Mouse (Mus musculus) intestine, embryonic 14.5 days (tissue): ENCODE measurements around the gene Mrps12. TPM values are rescaled to one million over a fixed set of nuclear protein-coding genes. Genes with fewer than 3 reads are reported as not detected.

ENCODE experiments used
- ATAC-seq: fragments of 200-750 bp; cut with Nextera tagmentation; replicated peaks from 2 replicates; pipeline ENCODE4 v1.8.0; 2017; ENCODE audit warnings: low read depth, moderate number of reproducible peaks, moderate TSS enrichment, moderate library complexity; ENCODE audit not compliant: low FRiP score, low TSS enrichment
- DNase-seq: peaks from one replicate; pipeline ENCODE4 v3.0.0-alpha.2; 2018; ENCODE audit warnings: low spot score
- H3K27ac ChIP-seq: fragments of 300-500 bp; sonication (generic); 2 replicates; pipeline ENCODE4 v1.5.1; 2014; ENCODE audit warnings: low read depth, mild to moderate bottlenecking, control low read depth
- H3K27me3 ChIP-seq: fragments of 300-500 bp; sonication (generic); replicated peaks from 2 replicates; pipeline ENCODE4 v1.6.1; 2014; ENCODE audit warnings: low read length, control low read depth; ENCODE audit not compliant: control insufficient read depth, insufficient read depth
- H3K36me3 ChIP-seq: fragments of 300-500 bp; sonication (generic); 2 replicates; pipeline ENCODE4 v1.6.1; 2014; ENCODE audit warnings: low read length, control low read depth; ENCODE audit not compliant: control insufficient read depth, insufficient read depth
- H3K4me1 ChIP-seq: fragments of 300-500 bp; sonication (generic); replicated peaks from 2 replicates; pipeline ENCODE4 v1.6.1; 2014; ENCODE audit warnings: low read length, control low read depth, mixed read lengths; ENCODE audit not compliant: control insufficient read depth, insufficient read depth
- H3K4me2 ChIP-seq: fragments of 300-500 bp; sonication (generic); 2 replicates; pipeline ENCODE4 v1.6.1; 2014; ENCODE audit warnings: low read length
- H3K4me3 ChIP-seq: fragments of 300-500 bp; sonication (generic); 2 replicates; pipeline ENCODE4 v1.5.1; 2014; ENCODE audit warnings: low read depth, low read length, control low read depth, mixed read lengths
- H3K9ac ChIP-seq: fragments of 300-500 bp; sonication (generic); 2 replicates; pipeline ENCODE4 v1.6.1; 2014; ENCODE audit warnings: mild to moderate bottlenecking, low read length
- H3K9me3 ChIP-seq: fragments of 300-500 bp; sonication (generic); 2 replicates; pipeline ENCODE4 v1.6.1; 2016; ENCODE audit warnings: low read length, control low read depth; ENCODE audit not compliant: control insufficient read depth
- WGBS: fragments of 180-500 bp; shearing (Covaris S2); extraction: QIAGEN DNeasy Blood & Tissue Kit; methylation state at CpG from one replicate; pipeline ENCODE4 v1.1.7; 2014; 5-methylcytosine and 5-hydroxymethylcytosine counted together
- polyA plus RNA-seq: library from polyadenylated mRNA; unstranded; fragments of >200 nt; fragmentation: Nextera tagmentation; extraction: Ambion mirVana; gene quantifications from 2 replicates; pipeline ENCODE4 v1.2.1, GENCODE M21; 2014

The Mrps12 gene
- polyA plus RNA-seq, 1 experiment from 2014 or later, result 152 TPM

DNA sequence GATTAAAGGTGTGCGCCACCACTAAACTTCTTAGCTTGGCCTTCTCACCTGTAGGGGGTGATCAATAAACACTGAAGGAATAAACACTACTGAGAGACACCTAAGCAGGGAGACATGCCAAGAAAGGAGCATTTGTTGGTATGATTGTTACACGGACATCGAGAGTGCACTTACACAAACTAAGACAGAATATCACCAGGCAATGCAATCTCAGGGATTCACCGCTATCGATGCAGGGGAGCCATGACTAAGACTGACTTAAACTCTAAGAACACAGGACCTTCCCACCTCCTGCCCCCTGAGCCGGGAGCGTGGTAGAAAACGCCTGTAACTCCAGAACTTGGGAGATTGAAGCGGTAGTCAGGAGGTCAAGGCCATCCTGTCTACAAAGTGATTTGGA lies 671 bp downstream of the Mrps12 start:
- peak overlapping the region; percentile 93 for H3K4me2 ChIP-seq
- peak overlapping the region; percentile 80 for H3K9ac ChIP-seq
- no peak for DNase-seq
- no peaks in the 10 kb centered on the region for H3K27me3 ChIP-seq
- peak overlapping the region; percentile 81; the same call in 1 of the 2 replicates for H3K27ac ChIP-seq
- WGBS, result 33% methylated on average over 9 of the region's 9 CpGs
- no peak for ATAC-seq
- peak overlapping the region; percentile 81 for H3K4me3 ChIP-seq
- H3K36me3 ChIP-seq, result peaks cover 35% of the 10 kb centered on the region
- H3K9me3 ChIP-seq, result 0 out of 2 replicates have a peak, but pooled peaks cover 2% of the 10 kb centered on the region
- peaks cover 12% of the 10 kb centered on the region for H3K4me1 ChIP-seq

DNA sequence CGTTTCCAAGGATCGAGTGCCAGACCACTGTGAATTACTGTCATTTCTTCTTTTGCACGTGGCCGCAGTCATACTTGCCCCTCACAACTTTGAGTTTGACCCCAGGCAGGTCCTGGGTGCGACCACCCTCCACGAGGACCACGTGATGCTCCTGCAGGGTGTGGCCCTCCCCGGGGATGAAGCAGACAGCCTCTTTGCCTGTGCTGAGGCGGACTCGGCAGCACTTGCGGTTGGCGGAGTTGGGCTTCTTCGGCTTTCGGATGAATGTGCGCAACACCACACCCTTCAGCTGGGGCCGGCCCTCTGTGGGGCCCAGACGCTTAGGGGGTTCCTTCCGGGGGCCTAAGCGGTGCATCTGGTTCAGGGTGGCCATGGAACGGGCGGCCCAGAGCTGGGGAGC lies 1.8 kb downstream of the Mrps12 start:
- 94% methylated on average over 21 of the region's 21 CpGs for WGBS
- H3K4me1 ChIP-seq, result peaks cover 12% of the 10 kb centered on the region
- H3K4me2 ChIP-seq, result no peak overlapping the region
- no peak overlapping the region for H3K9ac ChIP-seq
- H3K27ac ChIP-seq, result no peak overlapping the region
- H3K4me3 ChIP-seq, result no peak overlapping the region
- H3K27me3 ChIP-seq, result no peaks in the 10 kb centered on the region
- H3K36me3 ChIP-seq, result peaks cover 23% of the 10 kb centered on the region
- ATAC-seq (no peak), DNase-seq (no peak)
- H3K9me3 ChIP-seq, result 0 out of 2 replicates have a peak, but pooled peaks cover 2% of the 10 kb centered on the region

- no peak for DNase-seq
- Histone ChIP-seq H3K4me3 (no peak overlapping the region), H3K4me2 (no peak overlapping the region), H3K4me1 (no peaks in the 10 kb centered on the region; the same call in 1 of the 2 replicates), H3K27ac (no peak overlapping the region), H3K9me3 (0 out of 2 replicates have a peak, but pooled peaks cover 2% of the 10 kb centered on the region), H3K9ac (no peak overlapping the region), H3K27me3 (no peaks in the 10 kb centered on the region), H3K36me3 (peaks cover 16% of the 10 kb centered on the region)
- no peak for ATAC-seq
- 76% methylated on average over 6 of the region's 6 CpGs for WGBS
Observed at GRCm38 (mm10) chr7:28735701-28736100, 5.9 kb downstream of the Mrps12 start.

DNA sequence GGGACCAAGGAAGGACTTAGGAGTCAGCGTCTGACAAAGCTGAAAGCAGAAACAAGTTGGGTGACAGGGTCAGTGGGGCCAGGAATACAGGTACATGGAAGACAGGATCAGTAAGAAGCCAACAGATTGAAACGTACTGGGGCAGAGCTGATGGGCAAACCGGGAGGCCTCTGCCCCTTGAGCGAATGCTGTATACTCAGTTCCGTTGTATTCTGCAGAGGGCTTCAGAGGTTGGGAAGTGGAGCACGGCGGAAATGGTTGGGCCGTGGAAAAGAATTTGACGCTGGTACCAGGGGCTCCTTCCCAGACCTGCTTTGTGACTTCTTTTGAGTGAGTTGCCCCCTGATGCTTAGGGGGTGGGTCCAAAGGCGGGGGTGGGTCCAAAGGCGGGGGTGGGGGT lies 8.4 kb downstream of the Mrps12 start:
- ATAC-seq, result 0 out of 2 replicates have a peak, but pooled peaks have one; percentile 14
- H3K9ac ChIP-seq, result no peak overlapping the region

DNA sequence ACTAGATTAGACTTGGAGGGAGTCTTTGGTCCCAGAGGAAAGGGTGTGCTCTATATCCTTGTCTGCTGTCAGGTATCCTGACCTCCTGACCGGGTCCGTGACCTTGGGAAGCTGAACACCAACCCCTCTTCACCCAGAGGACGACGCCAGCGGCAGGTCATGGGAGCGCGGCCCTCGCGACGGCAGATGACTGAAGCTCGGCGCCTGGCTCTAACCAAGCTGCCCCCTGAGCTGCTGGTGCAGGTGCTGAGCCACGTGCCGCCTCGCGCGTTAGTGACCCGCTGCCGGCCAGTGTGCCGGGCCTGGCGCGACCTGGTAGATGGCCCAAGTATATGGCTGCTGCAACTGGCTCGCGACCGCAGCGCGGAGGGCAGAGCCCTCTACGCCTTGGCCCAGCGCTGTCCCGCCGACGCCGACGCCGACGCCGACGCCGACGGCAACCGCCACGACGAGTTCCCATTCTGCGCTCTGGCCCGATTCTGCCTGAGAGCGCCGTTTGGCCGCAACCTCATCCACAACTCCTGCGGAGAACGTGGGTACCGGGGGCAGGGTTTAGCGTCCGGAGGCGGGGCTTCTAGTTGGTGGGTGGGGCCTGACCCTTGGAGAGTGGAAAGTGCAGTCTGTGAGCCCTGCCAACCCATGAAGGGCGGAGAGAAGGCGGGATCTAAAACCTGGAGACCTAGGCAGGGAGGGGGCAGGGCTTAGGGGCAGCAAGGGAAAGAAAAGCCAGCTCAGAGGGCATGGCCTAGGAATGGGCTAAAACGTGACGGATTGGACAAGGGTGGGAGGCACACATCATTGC lies 9.1 kb downstream of the Mrps12 start:
- peak overlapping the region; percentile 37 for H3K4me3 ChIP-seq
- H3K9ac ChIP-seq, result peak overlapping the region; percentile 33
- no peaks in the 10 kb centered on the region for H3K9me3 ChIP-seq
- peak; percentile 88 for DNase-seq
- no peak overlapping the region for H3K27ac ChIP-seq
- no peaks in the 10 kb centered on the region for H3K4me1 ChIP-seq
- 0 out of 2 replicates have a peak, but pooled peaks cover 2% of the 10 kb centered on the region for H3K36me3 ChIP-seq
- peak overlapping the region; percentile 70 for H3K4me2 ChIP-seq
- no peaks in the 10 kb centered on the region for H3K27me3 ChIP-seq
- 3% methylated on average over 58 of the region's 58 CpGs for WGBS
- peak; percentile 85 for ATAC-seq

More for the DNA sequence above, 8.4 kb downstream of the Mrps12 start:
- Histone ChIP-seq H3K27me3 (no peaks in the 10 kb centered on the region), H3K27ac (no peak overlapping the region), H3K4me1 (no peaks in the 10 kb centered on the region), H3K4me3 (peak overlapping the region; percentile 37; the same call in 1 of the 2 replicates), H3K36me3 (peaks cover 5% of the 10 kb centered on the region; the same call in 1 of the 2 replicates), H3K4me2 (peak overlapping the region; percentile 70), H3K9me3 (0 out of 2 replicates have a peak, but pooled peaks cover under 1% of the 10 kb centered on the region)
- WGBS, result 13% methylated on average over 11 of the region's 11 CpGs
- no peak for DNase-seq

- Histone ChIP-seq H3K9ac (no peak overlapping the region), H3K9me3 (0 out of 2 replicates have a peak, but pooled peaks cover 2% of the 10 kb centered on the region), H3K36me3 (0 out of 2 replicates have a peak, but pooled peaks cover 7% of the 10 kb centered on the region), H3K4me2 (no peak overlapping the region), H3K27ac (no peak overlapping the region), H3K27me3 (no peaks in the 10 kb centered on the region), H3K4me3 (no peak overlapping the region), H3K4me1 (no peaks in the 10 kb centered on the region)
- no peak for ATAC-seq
- no peak for DNase-seq
- WGBS, result 61% methylated on average over 10 of the region's 10 CpGs
Observed at GRCm38 (mm10) chr7:28727649-28728340, 13.8 kb downstream of the Mrps12 start.

GRCm38 (mm10) chr7:28726600-28726999 lies 15.0 kb downstream of the Mrps12 start:
- H3K4me2 ChIP-seq, result 0 out of 2 replicates have a peak overlapping the region, but pooled peaks have one; percentile 1
- 9% methylated on average over 14 of the region's 14 CpGs for WGBS
- no peaks in the 10 kb centered on the region for H3K27me3 ChIP-seq
- H3K9ac ChIP-seq, result no peak overlapping the region
- no peaks in the 10 kb centered on the region for H3K4me1 ChIP-seq
- DNase-seq (peak; percentile 90), ATAC-seq (peak; percentile 49)
- H3K36me3 ChIP-seq, result 0 out of 2 replicates have a peak, but pooled peaks cover 7% of the 10 kb centered on the region
- no peak overlapping the region for H3K4me3 ChIP-seq
- no peak overlapping the region for H3K27ac ChIP-seq
- 0 out of 2 replicates have a peak, but pooled peaks cover 2% of the 10 kb centered on the region for H3K9me3 ChIP-seq

- H3K36me3 ChIP-seq, result 0 out of 2 replicates have a peak, but pooled peaks cover 7% of the 10 kb centered on the region
- WGBS, result 94% methylated on average over 2 of the region's 2 CpGs
Observed at GRCm38 (mm10) chr7:28724613-28725012, 17.0 kb downstream of the Mrps12 start.

More at GRCm38 (mm10) chr7:28724613-28725012, 17.0 kb downstream of the Mrps12 start:
- DNase-seq, result no peak
- H3K4me3 ChIP-seq, result no peak overlapping the region
- no peaks in the 10 kb centered on the region for H3K27me3 ChIP-seq
- 0 out of 2 replicates have a peak, but pooled peaks cover 2% of the 10 kb centered on the region for H3K9me3 ChIP-seq
- ATAC-seq, result no peak
- H3K9ac ChIP-seq, result no peak overlapping the region
- no peaks in the 10 kb centered on the region for H3K4me1 ChIP-seq
- no peak overlapping the region for H3K27ac ChIP-seq
- H3K4me2 ChIP-seq, result no peak overlapping the region
